Mouse (Mus musculus) frontal cortex, adult (tissue): ENCODE data around the gene Irak2.
A peak's percentile ranks its signal among the peaks of the same experiment; 100 is the strongest.

Experiments
- ATAC-seq: cut with Nextera tagmentation; 2 replicates; pipeline ENCODE4 v1.9.2; 2017; ENCODE audit warnings: mild to moderate bottlenecking, moderate library complexity, mixed read lengths; ENCODE audit not compliant: low TSS enrichment

The Irak2 gene

DNA sequence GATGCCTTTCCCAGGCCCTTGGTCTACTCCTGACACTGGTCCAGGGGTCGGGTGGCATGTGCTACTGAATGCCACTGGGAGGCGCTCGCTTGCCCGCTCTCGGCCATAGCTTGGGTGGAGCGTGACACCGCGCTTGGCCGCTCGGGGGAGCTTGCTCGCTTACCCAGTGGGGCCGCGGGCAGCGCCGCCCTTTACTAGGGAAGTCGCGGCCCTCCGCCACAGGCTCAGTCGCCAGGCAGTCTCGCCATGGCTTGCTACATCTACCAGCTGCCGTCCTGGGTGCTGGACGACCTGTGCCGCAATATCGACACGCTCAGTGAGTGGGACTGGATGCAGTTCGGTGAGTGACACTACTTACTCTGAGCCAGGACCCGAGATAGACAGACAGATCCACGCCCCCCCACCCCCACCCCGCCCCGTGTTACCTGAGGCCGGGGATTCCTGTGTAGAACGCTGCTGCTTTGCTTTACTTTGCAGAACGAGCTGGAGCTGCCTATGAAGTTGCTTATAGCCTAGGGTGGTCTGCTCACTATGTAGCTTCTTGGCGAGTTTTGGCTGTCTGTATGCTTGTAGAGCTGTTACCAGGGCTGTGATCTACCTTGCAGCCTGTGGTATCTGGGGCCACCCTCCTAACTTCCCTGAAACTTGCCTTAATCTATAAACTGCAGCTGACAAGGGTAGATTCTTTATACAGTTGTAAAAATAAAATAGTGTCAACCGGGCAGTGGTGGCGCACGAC is at the start of gene Irak2:
TSS of gene Irak2 (plus strand) at position 166 of the 739 bp plus-strand sequence.
- peak; percentile 96 for ATAC-seq

DNA sequence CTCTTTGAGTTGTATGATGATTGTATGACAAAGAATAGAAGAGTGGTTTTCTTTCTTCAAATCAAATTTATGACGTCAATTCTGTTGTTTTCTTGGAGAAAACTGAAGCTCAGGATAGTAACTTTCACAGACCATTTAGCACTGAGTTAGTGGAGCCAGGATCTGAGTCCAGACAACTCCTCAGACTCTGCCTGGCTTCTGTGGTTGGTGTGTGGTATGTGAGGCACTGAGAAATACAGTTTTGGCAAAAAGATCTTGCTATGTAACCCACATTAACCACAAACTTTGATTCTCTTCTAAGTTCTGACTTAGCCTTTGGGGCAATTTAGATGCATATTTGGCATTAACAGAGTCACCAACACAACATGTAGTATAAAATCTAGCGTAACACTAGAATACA is 45.6 kb upstream of the Irak2 start:
- ATAC-seq, result no peak

DNA sequence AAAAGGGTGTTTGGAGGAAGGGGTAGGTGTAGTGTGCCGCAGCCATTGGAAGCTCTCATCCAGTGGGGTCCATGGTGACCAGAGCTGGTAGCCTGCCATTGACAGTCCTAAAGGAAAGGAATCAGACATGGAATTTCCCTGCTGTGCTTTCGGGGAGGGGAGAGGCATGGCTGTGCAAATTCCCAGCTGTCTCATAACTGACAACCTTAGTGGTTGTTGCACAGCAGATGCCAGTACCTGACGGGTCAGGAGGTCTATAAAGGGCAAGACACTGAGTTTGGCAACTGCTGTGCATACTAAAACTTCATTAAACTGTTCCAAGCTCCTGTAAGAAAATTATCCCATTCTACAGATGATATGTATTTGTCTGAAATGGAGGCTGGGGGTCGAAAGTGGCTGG is 40.3 kb upstream of the Irak2 start:
- ATAC-seq, result no peak

DNA sequence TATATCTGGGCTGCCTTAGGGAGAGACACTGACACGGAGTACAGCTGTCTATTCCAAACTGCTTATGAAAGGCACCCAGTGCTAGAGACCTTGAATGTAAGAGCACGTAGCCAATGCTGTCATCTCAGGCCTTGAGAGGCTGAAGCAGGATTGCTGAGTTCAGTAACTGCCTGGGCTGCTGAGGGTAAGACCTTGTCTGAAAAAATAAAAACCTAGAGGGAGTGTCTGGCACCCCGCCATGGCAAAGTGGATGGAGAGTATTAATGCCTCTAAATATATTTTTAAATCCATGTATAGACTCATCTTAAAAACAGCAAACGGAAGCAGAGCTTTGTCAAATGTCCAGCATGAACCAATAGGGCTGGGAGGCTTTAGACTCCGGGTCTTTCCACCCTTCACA is 38.4 kb upstream of the Irak2 start:
- ATAC-seq, result no peak

DNA sequence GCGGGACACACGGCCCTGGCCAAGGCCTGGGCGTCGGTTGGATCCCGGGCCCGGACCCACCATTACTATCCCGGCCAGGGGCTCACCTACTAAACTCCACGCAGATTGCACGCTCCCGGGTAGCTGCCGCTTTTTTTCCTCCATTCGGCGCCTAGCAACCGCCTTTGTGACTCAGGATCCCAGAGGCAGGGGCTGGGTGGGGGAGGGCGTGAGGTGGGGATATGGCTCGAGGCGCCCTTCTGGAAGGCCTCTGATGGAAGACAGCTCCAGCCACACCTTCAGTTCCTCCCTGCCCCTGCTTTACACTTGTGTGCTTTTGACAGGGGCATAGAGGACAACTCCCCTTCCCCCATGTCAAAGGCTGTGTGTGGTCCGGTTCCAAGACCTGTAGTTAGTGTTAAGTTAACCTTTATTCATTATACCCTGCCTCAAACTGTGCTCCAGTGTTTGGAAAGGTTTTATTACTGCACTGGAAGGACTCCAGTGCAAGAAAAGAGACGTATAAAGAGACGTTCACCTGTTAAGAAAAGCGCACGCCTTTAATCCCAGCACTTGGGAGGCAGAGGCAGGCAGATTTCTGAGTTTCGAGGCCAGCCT is 37.6 kb upstream of the Irak2 start, which contains the start of gene Fancd2os:
TSS of gene Fancd2os (minus strand) at position 173 of the 597 bp plus-strand sequence.
- ATAC-seq, result no peak

DNA sequence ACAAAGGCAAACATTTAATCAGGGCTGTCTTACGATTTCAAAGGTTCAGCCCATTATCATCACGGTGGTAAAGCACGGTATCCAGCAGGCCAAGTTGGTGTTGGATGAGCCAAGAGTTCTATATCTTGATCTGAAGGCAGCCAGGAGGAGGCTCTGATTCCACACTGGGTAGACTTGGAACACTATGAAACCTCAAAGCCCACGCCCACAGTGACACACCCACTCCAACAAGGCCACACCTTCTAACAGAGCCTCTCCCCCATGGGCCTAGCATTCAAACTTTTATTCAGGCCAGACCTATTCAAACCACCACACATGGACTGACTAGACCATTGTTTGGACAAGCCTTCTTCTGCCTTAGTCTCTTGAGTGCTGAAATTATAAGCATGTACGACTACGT is 35.4 kb upstream of the Irak2 start:
- no peak for ATAC-seq

DNA sequence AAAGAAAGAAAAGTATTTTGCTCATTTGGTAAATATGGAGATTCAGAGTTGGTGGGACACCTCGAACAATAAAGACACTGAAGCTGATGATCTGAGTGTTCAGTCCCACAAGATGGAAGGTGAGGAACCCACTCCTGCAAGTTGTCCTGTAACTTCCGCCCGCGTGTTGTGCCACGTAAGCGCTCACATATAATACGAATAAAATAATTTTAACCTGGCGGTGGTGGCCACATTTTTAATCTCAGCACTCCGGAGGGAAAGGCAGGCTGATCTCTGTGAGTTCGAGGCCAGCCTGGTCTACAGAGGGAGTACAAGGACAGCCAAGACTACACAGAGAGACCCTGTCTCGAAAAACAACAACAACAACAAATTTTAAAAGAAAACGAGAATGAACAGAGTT is 34.3 kb upstream of the Irak2 start:
- no peak for ATAC-seq

DNA sequence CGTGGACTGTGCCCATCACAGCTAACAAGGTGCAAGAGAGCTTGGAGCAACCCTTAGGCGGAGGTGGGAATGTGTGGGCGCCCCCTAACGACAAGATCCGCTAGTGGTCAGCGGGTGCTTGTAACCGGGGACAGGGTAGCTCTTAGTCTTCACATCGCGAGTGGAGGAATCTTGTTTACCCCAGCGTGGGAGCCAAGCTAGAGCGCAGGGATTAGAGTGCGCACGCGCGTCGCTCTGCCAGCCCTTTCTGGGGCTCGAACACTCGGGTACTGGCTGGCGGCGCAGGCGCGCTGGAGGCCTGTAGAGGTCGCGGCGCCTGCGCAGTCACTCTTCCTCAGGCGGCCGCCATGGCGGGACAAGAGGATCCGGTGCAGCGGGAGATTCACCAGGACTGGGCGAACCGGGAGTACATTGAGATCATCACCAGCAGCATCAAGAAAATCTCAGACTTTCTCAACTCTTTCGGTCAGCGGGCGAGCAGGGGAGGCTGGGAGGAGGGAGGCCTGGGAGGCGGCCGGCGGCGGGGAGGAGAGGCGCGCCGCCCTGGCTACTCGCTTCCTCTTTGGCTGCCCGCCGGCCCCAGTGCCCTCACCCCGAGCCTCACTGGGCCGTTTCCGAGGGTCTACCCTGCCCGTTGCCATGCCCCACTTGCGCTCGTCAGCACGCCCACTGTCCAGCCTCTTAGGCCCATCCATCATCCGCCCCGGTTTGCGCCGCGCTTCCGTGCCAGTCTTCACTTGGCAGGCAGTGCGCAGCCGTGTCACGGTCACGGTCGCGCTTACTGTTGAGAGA is 33.6 kb upstream of the Irak2 start, which contains the start of gene Brk1:
TSS of gene Brk1 (plus strand) at position 341 of the 792 bp plus-strand sequence.
- ATAC-seq, result peak; percentile 82

DNA sequence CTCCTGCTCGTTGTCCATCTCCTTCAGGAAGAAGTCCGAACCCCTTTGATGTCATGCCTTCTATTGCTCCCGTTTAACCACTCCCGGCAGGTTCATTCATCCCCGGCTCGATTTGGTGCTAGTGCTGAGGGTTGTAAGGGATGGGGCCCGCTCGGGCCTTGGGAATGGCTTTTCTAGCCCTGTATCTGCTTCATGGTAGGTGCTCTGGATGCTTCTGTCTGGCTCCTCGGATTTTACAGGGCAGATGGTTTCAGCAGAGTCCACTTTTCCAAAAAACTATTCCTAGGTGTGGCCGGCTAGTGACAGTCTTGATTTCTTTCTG is 33.1 kb upstream of the Irak2 start:
- ATAC-seq, result peak; percentile 21

DNA sequence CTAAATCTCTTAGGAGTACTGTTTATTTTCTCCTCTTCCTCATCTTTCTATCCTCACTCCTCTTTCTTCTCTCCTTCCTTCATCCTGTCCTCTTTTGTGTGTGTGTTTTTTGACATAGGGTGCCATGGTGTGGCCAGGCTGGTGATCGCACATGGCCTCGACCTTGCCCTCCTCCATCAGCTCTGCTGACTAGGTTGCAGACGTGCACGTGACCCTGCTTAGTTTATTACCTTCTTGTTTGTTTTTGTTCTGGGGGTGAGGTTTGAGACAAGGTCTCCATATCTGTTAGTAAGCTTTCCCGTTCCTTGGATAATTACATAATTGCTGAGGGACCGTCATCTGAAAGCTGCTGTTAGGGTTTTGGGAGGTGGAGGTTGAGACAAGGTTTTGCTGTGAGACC is 29.4 kb upstream of the Irak2 start:
- no peak for ATAC-seq

DNA sequence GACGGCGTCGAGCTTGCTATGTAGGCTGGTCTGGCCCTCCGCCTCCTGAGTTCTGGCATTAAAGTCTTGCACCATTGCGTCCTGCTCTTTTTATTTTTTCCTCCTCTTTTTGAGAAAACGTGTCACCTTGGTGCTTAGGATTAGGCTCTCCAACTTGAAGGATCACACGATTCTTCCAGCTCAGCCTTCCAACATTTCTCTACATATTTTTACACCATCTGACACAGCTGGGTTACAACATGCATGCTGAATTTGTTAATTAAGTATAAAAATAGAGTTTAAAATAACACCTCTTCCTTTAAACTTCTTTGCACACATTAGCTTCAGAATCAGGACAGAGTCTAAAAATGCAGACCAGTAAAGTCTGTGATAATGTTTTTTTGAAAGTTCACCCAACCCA is 29.0 kb upstream of the Irak2 start:
- peak; percentile 26 for ATAC-seq

DNA sequence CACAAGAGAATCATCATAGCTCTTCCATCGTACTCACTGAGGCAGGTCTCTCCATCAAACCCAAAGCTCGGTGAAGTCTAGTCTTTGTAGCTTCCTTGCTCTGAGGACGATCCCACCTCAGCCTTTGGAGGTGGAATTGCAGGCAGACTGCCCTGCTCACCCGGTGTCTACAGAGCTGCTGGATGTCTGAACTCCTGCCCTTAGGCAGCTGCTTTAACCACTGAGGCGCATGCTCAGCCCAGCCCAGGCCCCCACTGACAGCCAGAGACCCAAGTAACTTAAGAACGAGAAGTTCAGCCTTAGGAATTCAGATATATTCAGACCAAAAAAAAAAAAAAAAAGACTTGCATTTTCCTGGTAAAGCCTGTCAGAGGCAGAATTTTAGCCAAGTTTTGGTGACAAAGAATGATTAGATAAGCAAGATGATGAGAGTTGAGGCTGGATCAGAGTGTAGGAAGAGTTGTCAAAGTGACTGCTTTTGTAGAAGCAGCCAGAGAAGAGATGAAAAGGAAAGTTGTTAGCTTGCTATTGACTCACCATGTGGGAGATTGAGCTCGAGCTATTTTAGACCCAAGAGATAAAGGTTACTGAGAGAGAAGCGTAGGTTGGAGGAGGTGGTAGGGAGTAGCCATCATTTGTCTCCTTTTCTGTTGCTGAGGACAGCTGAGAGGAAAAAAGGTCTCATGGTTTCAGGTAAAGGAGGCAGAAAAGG is 25.9 kb upstream of the Irak2 start:
- peak; percentile 60 for ATAC-seq

DNA sequence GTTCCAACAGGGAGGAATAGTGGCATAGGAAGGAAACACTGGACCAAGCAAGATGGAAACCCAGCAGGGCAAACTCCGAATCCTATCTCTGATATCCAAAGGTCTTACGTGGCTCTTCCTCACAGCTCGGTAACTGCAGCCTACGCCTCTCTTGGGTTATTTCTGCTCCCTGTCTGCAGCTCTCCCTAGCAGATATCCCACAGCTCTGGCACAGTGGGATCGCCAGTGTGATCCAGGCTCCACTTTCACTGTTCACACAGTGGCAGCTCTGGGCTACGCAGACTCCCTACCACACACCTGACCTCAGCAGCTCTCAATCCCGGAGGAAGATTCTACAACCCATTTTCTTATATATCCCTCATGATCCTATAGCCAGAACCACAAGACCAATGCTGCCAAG is 24.1 kb upstream of the Irak2 start:
- ATAC-seq, result peak; percentile 51

DNA sequence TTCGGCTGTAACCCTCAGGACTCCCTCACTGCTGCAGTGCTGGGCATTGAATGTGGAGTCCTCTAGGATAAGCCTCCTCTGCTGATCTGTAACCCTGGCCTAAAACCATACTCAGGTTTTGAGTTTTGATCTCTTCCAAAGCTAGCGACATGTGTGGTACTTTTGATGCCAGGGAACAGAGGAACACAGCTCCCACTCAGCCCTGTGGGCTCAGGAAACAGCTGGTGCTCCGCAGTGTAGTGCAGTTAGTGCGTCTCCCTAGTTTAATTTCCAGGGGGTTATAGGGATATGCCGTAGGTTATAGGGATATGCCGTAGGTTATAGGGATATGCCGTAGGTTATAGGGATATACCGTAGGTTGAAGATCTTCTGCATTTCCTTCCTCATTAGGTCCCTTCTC is 23.3 kb upstream of the Irak2 start:
- peak; percentile 26; the same call in 1 of the 2 replicates for ATAC-seq

DNA sequence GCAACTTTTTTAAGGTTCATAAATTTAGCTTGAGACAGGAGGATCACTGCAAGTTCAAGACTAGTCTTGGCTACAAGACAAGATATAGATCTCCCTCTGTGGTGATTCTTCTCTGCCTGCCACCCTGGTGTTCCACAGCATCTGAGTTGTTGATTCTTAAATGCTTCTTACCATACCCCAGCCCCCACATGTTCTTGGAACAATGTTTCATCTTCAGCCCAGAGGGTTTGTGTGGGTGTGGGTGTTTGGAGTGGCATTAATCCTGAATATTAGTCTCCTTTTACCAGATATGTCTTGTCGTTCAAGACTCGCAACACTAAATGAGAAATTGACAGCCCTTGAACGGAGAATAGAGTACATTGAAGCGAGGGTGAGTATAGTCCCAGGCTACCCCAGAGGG is 22.8 kb upstream of the Irak2 start:
- no peak for ATAC-seq

DNA sequence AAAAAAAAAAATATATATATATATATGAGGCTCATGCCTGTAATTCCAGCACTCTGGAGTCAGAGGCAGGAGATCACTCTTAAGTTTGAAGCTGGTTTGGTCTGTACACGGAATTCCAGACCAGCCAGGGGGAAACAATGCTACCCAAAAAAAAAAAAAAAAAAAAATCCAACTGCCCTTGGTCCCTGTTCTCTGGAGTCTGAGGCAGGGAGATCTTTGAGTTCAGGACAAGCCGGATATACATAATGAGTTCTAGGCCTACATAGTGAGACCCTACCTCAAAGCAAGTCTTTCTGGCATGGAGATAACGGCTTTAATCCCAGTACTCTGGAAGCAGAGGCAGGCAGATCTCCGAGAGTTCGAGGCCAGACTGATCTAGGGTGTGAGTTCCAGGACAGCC is 14.9 kb upstream of the Irak2 start:
- ATAC-seq, result no peak

DNA sequence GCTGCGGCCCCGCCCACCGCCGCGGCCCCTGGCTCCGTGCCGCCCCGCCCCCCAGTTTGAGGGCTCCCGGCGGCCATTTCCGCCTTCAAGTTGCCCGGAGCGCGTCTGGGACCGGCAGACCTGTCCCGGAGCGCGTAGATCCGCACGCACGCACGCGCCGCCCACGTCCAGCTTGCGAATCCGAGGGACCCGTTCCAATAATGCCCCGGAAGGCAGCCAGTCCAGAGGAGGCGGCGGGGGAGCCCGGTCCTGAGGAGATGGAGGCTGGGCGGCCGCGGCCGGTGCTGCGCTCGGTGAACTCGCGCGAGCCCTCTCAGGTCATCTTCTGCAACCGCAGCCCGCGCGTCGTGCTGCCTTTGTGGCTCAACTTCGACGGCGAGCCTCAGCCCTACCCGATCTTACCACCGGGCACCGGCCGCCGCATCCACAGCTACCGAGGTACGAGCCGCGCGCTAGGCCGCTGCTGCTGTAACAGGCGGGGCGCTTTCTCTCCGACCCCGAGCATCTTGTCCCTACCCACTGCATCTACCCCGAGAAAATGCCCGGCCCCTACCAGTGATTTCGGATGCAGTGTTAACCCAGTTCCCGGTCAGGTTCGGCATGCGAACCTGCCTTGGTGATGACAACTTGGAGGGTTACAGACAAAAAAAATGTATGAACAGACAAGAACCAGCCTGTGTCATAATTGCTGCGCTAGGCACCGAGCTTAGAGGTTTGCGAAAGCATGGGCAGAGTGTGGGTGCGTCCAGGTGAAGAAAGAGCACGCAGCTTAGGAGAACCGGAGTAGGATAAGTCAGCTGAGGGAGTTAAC is 14.1 kb upstream of the Irak2 start, which contains the start of gene Vhl:
TSS of gene Vhl (plus strand) at position 19 of the 811 bp plus-strand sequence.
- peak; percentile 71 for ATAC-seq

DNA sequence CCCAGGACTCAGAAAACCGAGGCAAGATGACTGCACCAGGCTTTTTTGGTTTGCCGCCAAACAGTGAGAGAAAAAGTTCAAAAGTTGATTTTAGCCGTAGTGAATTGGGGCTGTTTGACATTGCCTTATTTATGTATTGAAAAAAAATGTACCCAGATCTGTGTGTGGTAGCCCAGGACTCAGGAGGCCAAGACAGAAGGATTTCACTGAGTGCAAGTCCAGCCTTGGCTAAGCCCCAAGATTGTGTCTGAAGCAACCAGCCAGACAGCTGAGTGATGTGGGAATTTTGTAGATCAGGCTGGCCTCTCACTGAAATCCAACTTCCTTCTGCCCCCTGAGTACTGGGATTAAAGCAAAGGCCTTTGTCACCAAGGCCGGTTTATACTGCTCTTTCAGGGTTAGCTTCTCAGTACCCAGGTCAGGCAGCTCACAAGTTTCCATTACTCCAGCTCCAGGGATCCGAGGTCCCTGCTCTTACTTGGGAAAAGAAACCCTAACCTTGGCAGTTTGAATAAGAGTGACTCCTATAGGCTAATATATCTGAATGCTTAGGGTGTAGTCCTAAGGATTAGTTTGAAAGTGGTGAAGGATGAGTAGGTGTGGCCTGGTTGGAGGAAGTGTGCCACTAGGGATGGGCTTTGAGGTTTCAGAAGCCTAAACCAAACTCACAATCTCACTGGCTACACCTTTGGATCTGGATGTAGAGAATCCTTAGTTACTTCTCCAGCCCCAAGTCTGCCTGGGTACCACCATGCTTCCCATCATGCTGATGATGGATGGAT is 13.1 kb upstream of the Irak2 start:
- no peak for ATAC-seq

DNA sequence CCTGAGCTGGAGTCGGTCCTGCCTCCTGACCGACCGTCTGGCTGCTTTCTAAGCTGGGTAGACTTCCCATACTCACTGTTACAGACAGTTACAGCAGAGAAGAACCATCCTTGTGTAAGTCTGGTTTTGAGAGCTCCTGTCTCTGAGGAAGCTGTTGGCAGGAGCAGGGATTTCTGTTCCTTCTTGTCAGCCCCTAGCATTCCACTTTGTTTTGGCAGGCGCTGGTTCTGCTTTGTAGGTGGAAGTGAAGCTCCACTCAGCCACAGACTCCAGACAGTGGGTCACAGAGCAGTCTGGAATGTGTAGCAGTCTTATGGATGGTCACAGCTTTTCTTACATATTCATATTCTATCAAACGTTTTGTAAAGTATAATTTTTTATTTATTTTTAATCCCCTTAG is 7.9 kb upstream of the Irak2 start:
- peak; percentile 72 for ATAC-seq

DNA sequence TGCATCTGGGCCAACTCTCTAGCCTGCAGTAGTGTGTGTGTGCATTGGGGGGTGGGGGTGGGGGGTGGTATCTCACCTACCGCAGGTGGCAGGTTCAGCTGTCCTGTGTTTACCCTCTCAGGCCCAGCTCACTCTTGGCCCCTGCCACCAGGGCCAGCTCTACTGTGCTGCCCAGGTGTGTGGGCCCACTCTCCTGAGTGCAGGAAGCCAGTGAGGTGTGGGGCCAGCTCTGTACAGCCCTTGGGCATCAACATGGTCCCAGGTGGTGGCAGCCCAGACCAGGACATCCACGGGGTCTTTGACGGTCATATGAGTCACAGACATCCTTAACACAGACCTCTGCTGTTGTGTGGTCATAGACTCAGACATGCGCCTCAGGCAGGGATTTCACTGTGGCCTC is 5.4 kb upstream of the Irak2 start:
- no peak for ATAC-seq
